Mouse (Mus musculus): ENCODE results near the gene Afg1l. TPM values are rescaled to one million over a fixed set of nuclear protein-coding genes. Genes with fewer than 3 reads are reported as not detected.

Gene Afg1l
- polyA plus RNA-seq, 1 experiment from 2014 or later: 5.9 TPM

GRCm38 (mm10) chr10:42269281-42270025 is 208.9 kb downstream of the Afg1l start:
- no peaks in the 10 kb centered on the region for H3K9me3 ChIP-seq (ENCODE audit: control insufficient read depth, low read length)
- H3K27ac ChIP-seq (replicated peaks; ENCODE audit: low read depth, low read length): no peak overlapping the region
- peaks cover 17% of the 10 kb centered on the region for H3K36me3 ChIP-seq (ENCODE audit: control insufficient read depth, insufficient read depth, low read length)
- no peak for ATAC-seq (ENCODE audit: insufficient number of reproducible peaks, low FRiP score, low TSS enrichment, low read depth)
- WGBS: 74% methylated on average over 15 of the region's 15 CpGs
- no peak overlapping the region for H3K4me3 ChIP-seq (ENCODE audit: low read depth, low read length)
- H3K27me3 ChIP-seq (ENCODE audit: control insufficient read depth, insufficient read depth, low read length): no peaks in the 10 kb centered on the region
- H3K4me1 ChIP-seq (ENCODE audit: control insufficient read depth, insufficient read depth, low read length): peaks cover 17% of the 10 kb centered on the region
- no peak for DNase-seq (ENCODE audit: low spot score)
- H3K4me2 ChIP-seq (ENCODE audit: low read depth, severe bottlenecking): no peak overlapping the region
- H3K9ac ChIP-seq (ENCODE audit: low read length): no peak overlapping the region

GRCm38 (mm10) chr10:42267811-42268545 is 210.4 kb downstream of the Afg1l start:
- ATAC-seq (ENCODE audit: insufficient number of reproducible peaks, low FRiP score, low TSS enrichment, low read depth) (no peak), DNase-seq (ENCODE audit: low spot score) (no peak)
- H3K27me3 ChIP-seq (ENCODE audit: control insufficient read depth, insufficient read depth, low read length): no peaks in the 10 kb centered on the region
- H3K9me3 ChIP-seq (ENCODE audit: control insufficient read depth, low read length): no peaks in the 10 kb centered on the region
- H3K36me3 ChIP-seq (ENCODE audit: control insufficient read depth, insufficient read depth, low read length): peaks cover 17% of the 10 kb centered on the region
- H3K4me3 ChIP-seq (ENCODE audit: low read depth, low read length): no peak overlapping the region
- no peak overlapping the region for H3K4me2 ChIP-seq (ENCODE audit: low read depth, severe bottlenecking)
- no peak overlapping the region for H3K9ac ChIP-seq (ENCODE audit: low read length)
- no peak overlapping the region for H3K27ac ChIP-seq (replicated peaks; ENCODE audit: low read depth, low read length)
- peaks cover 11% of the 10 kb centered on the region for H3K4me1 ChIP-seq (ENCODE audit: control insufficient read depth, insufficient read depth, low read length)
- WGBS: 89% methylated on average over 5 of the region's 5 CpGs

DNA sequence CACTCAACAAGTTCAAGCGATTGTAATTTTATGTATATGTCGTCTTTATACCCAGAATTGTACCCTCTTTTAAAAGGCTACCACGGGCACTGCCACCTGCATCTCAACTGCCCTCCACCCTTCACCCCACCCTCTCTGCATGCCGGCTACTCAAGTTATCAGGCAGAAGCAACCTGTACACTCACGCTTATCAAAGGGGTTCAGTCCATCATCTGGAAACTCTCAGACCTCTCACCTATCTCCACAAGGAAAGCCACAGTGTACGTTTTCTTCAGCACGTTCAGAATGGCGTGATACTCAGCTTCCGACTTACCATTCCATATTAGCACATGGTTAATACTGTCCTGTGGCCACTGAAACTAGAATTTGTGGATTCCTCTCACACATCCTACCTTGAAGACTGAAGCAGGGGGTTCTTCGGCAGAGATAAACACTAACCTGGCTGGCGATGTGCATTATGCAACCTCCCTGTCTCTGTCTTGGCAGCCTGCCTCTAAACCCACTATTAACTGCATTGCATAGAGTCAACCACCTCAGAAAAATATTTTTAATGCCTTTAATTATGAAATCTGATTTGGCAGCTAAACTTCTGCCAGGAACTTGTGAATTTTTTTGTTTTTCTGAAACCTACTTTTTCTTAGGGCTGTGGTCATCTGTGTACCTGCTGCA is 213.2 kb downstream of the Afg1l start:
- no peaks in the 10 kb centered on the region for H3K9me3 ChIP-seq (ENCODE audit: control insufficient read depth, low read length)
- H3K27ac ChIP-seq (replicated peaks; ENCODE audit: low read depth, low read length): no peak overlapping the region
- no peaks in the 10 kb centered on the region for H3K27me3 ChIP-seq (ENCODE audit: control insufficient read depth, insufficient read depth, low read length)
- H3K4me3 ChIP-seq (ENCODE audit: low read depth, low read length): no peak overlapping the region
- no peak overlapping the region for H3K9ac ChIP-seq (ENCODE audit: low read length)
- 93% methylated on average over 11 of the region's 11 CpGs for WGBS
- no peak for ATAC-seq (ENCODE audit: insufficient number of reproducible peaks, low FRiP score, low TSS enrichment, low read depth)
- no peak for DNase-seq (ENCODE audit: low spot score)
- no peaks in the 10 kb centered on the region for H3K4me1 ChIP-seq (ENCODE audit: control insufficient read depth, insufficient read depth, low read length)
- H3K36me3 ChIP-seq (ENCODE audit: control insufficient read depth, insufficient read depth, low read length): peaks cover 17% of the 10 kb centered on the region
- no peak overlapping the region for H3K4me2 ChIP-seq (ENCODE audit: low read depth, severe bottlenecking)

- DNase-seq (ENCODE audit: low spot score) (no peak), ATAC-seq (ENCODE audit: insufficient number of reproducible peaks, low FRiP score, low TSS enrichment, low read depth) (no peak)
- Histone ChIP-seq H3K27me3 (ENCODE audit: control insufficient read depth, insufficient read depth, low read length) (no peaks in the 10 kb centered on the region), H3K4me2 (ENCODE audit: low read depth, severe bottlenecking) (no peak overlapping the region), H3K4me3 (ENCODE audit: low read depth, low read length) (no peak overlapping the region), H3K36me3 (ENCODE audit: control insufficient read depth, insufficient read depth, low read length) (peaks cover 17% of the 10 kb centered on the region), H3K4me1 (ENCODE audit: control insufficient read depth, insufficient read depth, low read length) (no peaks in the 10 kb centered on the region), H3K9ac (ENCODE audit: low read length) (no peak overlapping the region), H3K9me3 (ENCODE audit: control insufficient read depth, low read length) (no peaks in the 10 kb centered on the region), H3K27ac (replicated peaks; ENCODE audit: low read depth, low read length) (no peak overlapping the region)
- 76% methylated on average over 5 of the region's 5 CpGs for WGBS
Observed at GRCm38 (mm10) chr10:42264195-42264594, 214.2 kb downstream of the Afg1l start.

DNA sequence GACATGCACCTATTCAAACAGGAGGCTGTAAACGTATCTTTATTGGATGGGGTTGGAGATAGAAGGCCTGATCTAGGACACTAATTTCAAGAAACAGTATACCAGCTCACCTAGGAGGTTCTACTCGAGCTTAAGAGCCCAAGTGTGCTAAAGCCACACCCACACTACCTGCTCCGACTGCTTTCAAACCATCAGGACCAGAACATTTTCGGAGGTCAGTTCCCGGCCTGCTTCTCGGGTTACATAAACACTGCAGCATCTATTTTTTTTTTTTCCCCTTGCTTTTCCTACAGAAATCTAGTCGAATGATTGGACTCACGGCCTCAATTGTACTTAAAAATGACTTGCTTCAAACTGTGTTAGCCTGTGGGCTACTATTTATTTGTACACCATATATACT is 214.7 kb downstream of the Afg1l start:
- Histone ChIP-seq H3K27ac (replicated peaks; ENCODE audit: low read depth, low read length) (no peak overlapping the region), H3K4me2 (ENCODE audit: low read depth, severe bottlenecking) (no peak overlapping the region), H3K4me1 (ENCODE audit: control insufficient read depth, insufficient read depth, low read length) (no peaks in the 10 kb centered on the region), H3K9me3 (ENCODE audit: control insufficient read depth, low read length) (no peaks in the 10 kb centered on the region), H3K27me3 (ENCODE audit: control insufficient read depth, insufficient read depth, low read length) (no peaks in the 10 kb centered on the region), H3K36me3 (ENCODE audit: control insufficient read depth, insufficient read depth, low read length) (peaks cover 17% of the 10 kb centered on the region), H3K9ac (ENCODE audit: low read length) (no peak overlapping the region), H3K4me3 (ENCODE audit: low read depth, low read length) (no peak overlapping the region)
- 58% methylated on average over 8 of the region's 8 CpGs for WGBS
- no peak for DNase-seq (ENCODE audit: low spot score)
- ATAC-seq (ENCODE audit: insufficient number of reproducible peaks, low FRiP score, low TSS enrichment, low read depth): no peak

Other genes starting within 250 kb of the Afg1l start
- gene Foxo3, start 201.8 kb downstream of the Afg1l start, polyA plus RNA-seq (2014; fragmentation: Nextera tagmentation; extraction: Ambion mirVana): 6.2 and 6.9 TPM in 2 replicates
- 238 and 248 TPM in 2 replicates for gene Snx3, start 23.5 kb upstream of the Afg1l start, polyA plus RNA-seq (2014; fragmentation: Nextera tagmentation; extraction: Ambion mirVana)
- not detected in 2 replicates for gene Nr2e1, start 105.1 kb upstream of the Afg1l start, polyA plus RNA-seq (2014; fragmentation: Nextera tagmentation; extraction: Ambion mirVana)
- 8.0 and 8.2 TPM in 2 replicates for gene Ostm1, start 105.3 kb upstream of the Afg1l start, polyA plus RNA-seq (2014; fragmentation: Nextera tagmentation; extraction: Ambion mirVana)